In genomic region chr14:48049698-48050459, GRCm38 (mm10) we compare ENCODE assay signal across 18 mouse cellular contexts.
DNase-seq lines count a peak whose midpoint lies in the region; ATAC-seq lines count a peak whose summit lies in the region.
"Had no signal": no experiment of that assay in that cellular context is flagged by ENCODE, and none has a peak within 500 bp of the region (broad histone marks: within the 10 kb centered on the region; RNA-seq: fewer than 3 reads in every experiment).

No protein-coding gene starts in this region.

- no peak overlapping the region for H3K4me3 ChIP-seq in kidney, embryonic 15.5 days (replicated peaks)
- H3K4me3 ChIP-seq in midbrain, embryonic 16.5 days (ENCODE audit: low read depth, low read length), result no peak overlapping the region
- H3K4me3 ChIP-seq in forebrain, embryonic 10.5 days, result no peak overlapping the region
- H3K4me3 ChIP-seq: erythroblast, embryonic 14.5 days; gastrocnemius, adult 2 months; intestine, embryonic 15.5 days; limb, embryonic 12.5 days; neural tube, embryonic 13.5 days had no signal

- H3K4me2 ChIP-seq in kidney, embryonic 15.5 days, result no peak overlapping the region
- no peak overlapping the region for H3K4me2 ChIP-seq in midbrain, embryonic 16.5 days (ENCODE audit: low read length)
- H3K4me2 ChIP-seq: hindbrain, embryonic 14.5 days; intestine, embryonic 15.5 days; limb, embryonic 12.5 days; neural tube, embryonic 13.5 days had no signal

- H3K27me3 ChIP-seq in kidney, embryonic 15.5 days, result no peaks in the 10 kb centered on the region
- H3K27me3 ChIP-seq in midbrain, embryonic 16.5 days (ENCODE audit: control insufficient read depth, insufficient read depth, low read depth, low read length), result no peaks in the 10 kb centered on the region
- no peaks in the 10 kb centered on the region for H3K27me3 ChIP-seq in forebrain, embryonic 10.5 days (ENCODE audit: poor library complexity, severe bottlenecking)
- H3K27me3 ChIP-seq: intestine, embryonic 15.5 days; limb, embryonic 12.5 days; neural tube, embryonic 13.5 days had no signal

- 73% methylated on average over 5 of the region's 5 CpGs for WGBS in kidney, embryonic 15.5 days
- WGBS in midbrain, embryonic 16.5 days, result 84% methylated on average over 5 of the region's 5 CpGs
- 93% methylated on average over 5 of the region's 5 CpGs for WGBS in forebrain, embryonic 10.5 days

- no peak overlapping the region for H3K9ac ChIP-seq in kidney, embryonic 15.5 days
- no peak overlapping the region for H3K9ac ChIP-seq in midbrain, embryonic 16.5 days (ENCODE audit: low read depth, low read length)
- H3K9ac ChIP-seq: hindbrain, embryonic 14.5 days; intestine, embryonic 15.5 days; limb, embryonic 12.5 days; neural tube, embryonic 13.5 days had no signal

- no peak overlapping the region for H3K27ac ChIP-seq in kidney, embryonic 15.5 days
- H3K27ac ChIP-seq in midbrain, embryonic 16.5 days (ENCODE audit: low read length), result no peak overlapping the region
- H3K27ac ChIP-seq in forebrain, embryonic 10.5 days, result no peak overlapping the region
- H3K27ac ChIP-seq: gastrocnemius, adult 2 months; hindbrain, embryonic 14.5 days; intestine, embryonic 15.5 days; limb, embryonic 12.5 days; neural tube, embryonic 13.5 days; stomach, postnatal 0 days had no signal

- no peak for ATAC-seq in kidney, embryonic 15.5 days (replicated peaks; ENCODE audit: low FRiP score)
- no peak for ATAC-seq in midbrain, embryonic 16.5 days
- ATAC-seq: intestine, embryonic 15.5 days had no signal

- H3K4me1 ChIP-seq in kidney, embryonic 15.5 days, result no peaks in the 10 kb centered on the region
- peaks cover 2% of the 10 kb centered on the region; the same call in 1 of the 2 replicates for H3K4me1 ChIP-seq in midbrain, embryonic 16.5 days (ENCODE audit: control insufficient read depth, insufficient read depth, low read length)
- H3K4me1 ChIP-seq in forebrain, embryonic 10.5 days, result peaks cover 15% of the 10 kb centered on the region
- H3K4me1 ChIP-seq: intestine, embryonic 15.5 days; neural tube, embryonic 13.5 days had no signal

- H3K36me3 ChIP-seq in kidney, embryonic 15.5 days, result no peaks in the 10 kb centered on the region
- H3K36me3 ChIP-seq in midbrain, embryonic 16.5 days (ENCODE audit: control insufficient read depth, insufficient read depth, low read length), result no peaks in the 10 kb centered on the region
- no peaks in the 10 kb centered on the region for H3K36me3 ChIP-seq in forebrain, embryonic 10.5 days (replicated peaks)
- H3K36me3 ChIP-seq: intestine, embryonic 15.5 days; limb, embryonic 12.5 days; neural tube, embryonic 13.5 days had no signal

- H3K9me3 ChIP-seq in kidney, embryonic 15.5 days (replicated peaks), result no peaks in the 10 kb centered on the region
- no peaks in the 10 kb centered on the region for H3K9me3 ChIP-seq in midbrain, embryonic 16.5 days (replicated peaks; ENCODE audit: control insufficient read depth, low read length, poor library complexity, severe bottlenecking)
- H3K9me3 ChIP-seq in forebrain, embryonic 10.5 days, result no peaks in the 10 kb centered on the region
- H3K9me3 ChIP-seq: intestine, embryonic 15.5 days had no signal

- DNase-seq in kidney, adult 9 months, result peak; percentile 61
- DNase-seq in NIH3T3 (ENCODE audit: low read depth), result peak; percentile 81
- peak; percentile 43 for DNase-seq in kidney, postnatal 10 days
- peak; percentile 67 for DNase-seq in lung, postnatal 10 days
- DNase-seq in forebrain, embryonic 10.5 days (ENCODE audit: extremely low spot score, low spot score), result no peak
- DNase-seq: adrenal gland, postnatal 10 days; cerebellum, adult 11 months; cerebellum, postnatal 25 days; gastrocnemius, adult 2 months; right cerebral cortex, postnatal 25 days had no signal
